Mouse (Mus musculus) brain, embryonic 14.5 days (tissue): ENCODE measurements around the gene Ankrd31. TPM values are rescaled to one million over a fixed set of nuclear protein-coding genes. Genes with fewer than 3 reads are reported as not detected.
A peak's percentile ranks its signal among the peaks of the same experiment; 100 is the strongest.
"Not testable (repeated sequence)": the region's sequence is repeated elsewhere in the genome, so short reads cannot be mapped to it uniquely, and the experiment has no call there.

Source experiments
- DNase-seq: peaks from one replicate; pipeline ENCODE4 v3.0.0-alpha.2; 2011; ENCODE audit warnings: low read depth
- CTCF ChIP-seq: fragments of 200-500 bp; IDR thresholded peaks from 2 replicates; pipeline ENCODE4 v1.5.1; 2012; ENCODE audit warnings: inconsistent platforms, mild to moderate bottlenecking, moderate library complexity, borderline replicate concordance; ENCODE audit not compliant: insufficient read depth, insufficient read length; ENCODE audit errors: extremely low read depth
- POLR2A ChIP-seq: fragments of 200-500 bp; IDR thresholded peaks from 2 replicates; pipeline ENCODE4 v1.6.1; 2012; ENCODE audit warnings: mild to moderate bottlenecking, inconsistent platforms, borderline replicate concordance; ENCODE audit not compliant: poor library complexity, insufficient read depth, insufficient read length, severe bottlenecking; ENCODE audit errors: extremely low read depth
- polyA plus RNA-seq: library from polyadenylated mRNA; depleted of rRNA; stranded (reverse); fragments of >200 nt; gene quantifications from 2 replicates; pipeline ENCODE4 v1.2.3, GENCODE M21; 2012

Gene Ankrd31
- polyA plus RNA-seq, 1 experiment = 0.03 TPM

DNA sequence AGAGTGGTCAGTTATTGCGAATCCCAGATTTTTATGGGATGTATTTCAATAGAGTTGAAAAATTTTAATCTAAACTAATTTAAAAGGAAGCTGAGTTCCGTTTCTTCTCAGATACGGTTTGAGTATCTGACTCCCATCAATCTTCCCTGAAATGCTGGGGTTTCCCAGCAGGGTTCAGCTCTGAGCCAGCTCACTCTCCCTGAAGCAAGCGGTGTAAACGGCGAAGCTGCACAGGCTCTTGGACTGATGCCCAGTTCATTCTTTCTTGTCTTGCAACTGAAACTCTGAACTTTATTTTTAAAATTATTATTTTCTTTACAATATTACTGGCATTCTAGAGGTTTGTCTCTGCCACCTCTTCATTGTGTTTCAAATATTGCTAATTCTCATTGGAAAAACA, 2.0 kb upstream of the Ankrd31 start:
- peak; percentile 65 for DNase-seq
- peak; percentile 6; the same call in 1 of the 2 replicates for TF ChIP-seq CTCF
- TF ChIP-seq POLR2A = no peak

DNA sequence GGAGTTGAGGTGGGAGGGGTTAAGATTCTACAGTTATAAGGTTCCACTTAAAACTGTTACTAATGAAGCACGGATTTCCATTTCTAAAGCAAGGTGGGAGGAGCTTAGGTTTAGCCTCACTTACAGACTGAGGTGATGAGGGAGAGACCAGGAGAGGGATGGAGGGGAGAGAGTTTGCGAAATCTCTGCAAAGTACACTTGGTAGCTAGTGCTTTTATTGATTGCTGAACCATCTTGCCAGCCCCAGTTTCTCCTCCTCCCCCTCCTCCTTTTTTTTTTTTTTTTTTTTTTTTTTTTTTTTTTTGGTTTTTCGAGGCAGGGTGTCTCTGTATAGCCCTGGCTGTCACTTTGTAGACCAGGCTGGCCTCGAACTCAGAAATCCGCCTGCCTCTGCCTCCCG, 1.8 kb downstream of the Ankrd31 start:
- DNase-seq = no peak
- TF ChIP-seq POLR2A (no peak), CTCF (no peak)

DNA sequence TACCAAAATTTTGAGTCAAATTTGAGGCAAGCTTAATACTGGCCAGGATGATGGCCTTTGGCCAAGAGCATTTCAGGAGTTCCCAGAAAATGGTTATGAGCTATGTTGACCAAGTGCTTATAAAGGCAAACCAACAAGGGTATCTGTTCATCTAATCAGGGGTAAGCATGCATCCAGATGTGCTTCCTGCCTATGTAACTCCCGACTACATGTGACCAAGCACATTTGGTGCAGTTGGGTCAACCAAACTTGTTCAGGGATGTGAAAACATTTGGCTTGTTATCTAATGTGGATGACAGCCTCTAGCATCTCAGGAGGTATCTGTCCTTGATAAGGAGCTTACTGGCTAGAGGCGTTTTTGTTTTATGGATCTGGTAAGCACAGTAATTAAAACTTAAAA, 12.8 kb downstream of the Ankrd31 start:
- DNase-seq = no peak

DNA sequence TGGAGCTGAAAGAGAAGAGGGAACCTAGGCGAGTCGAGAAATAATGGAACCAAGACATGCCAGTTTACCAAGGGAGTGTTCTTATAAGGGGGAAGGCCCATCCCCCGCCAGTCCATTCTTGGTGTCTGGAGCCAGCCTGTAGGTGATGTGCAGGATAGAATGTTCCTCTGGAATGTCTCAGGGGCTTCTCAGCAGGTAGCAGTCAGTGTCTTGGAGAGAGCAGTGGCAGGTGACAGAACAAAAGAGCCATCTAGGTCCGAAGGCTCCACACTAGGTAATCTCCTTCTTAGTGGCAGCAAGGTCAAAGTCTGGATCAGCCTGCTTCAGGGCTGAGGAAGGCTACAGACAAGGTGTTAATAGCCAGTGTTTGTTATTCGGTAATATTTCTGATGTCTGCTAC, 38.0 kb downstream of the Ankrd31 start:
- not testable (repeated sequence) for DNase-seq

More for the DNA sequence above, 12.8 kb downstream of the Ankrd31 start:
- TF ChIP-seq POLR2A (no peak), CTCF (no peak)

DNA sequence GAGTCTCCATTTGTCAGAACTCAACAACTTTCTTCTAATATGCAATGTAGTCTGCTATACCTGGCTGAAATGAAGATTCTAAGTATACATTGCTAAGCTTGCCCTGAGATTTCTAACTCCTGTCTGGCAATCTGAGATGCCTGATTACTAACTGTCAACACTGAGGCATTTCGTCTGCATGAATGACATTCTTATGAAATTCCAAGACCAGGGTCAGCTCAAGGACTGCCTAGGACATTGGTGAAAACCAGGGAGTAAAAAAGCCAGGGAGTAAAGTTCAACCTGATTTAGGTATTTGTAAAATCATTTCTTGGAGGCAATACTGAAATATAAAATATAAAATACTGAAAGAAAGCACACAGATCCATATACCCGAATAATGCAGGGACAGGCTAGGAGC, 45.4 kb downstream of the Ankrd31 start:
- DNase-seq = no peak
- TF ChIP-seq POLR2A (no peak), CTCF (no peak)

DNA sequence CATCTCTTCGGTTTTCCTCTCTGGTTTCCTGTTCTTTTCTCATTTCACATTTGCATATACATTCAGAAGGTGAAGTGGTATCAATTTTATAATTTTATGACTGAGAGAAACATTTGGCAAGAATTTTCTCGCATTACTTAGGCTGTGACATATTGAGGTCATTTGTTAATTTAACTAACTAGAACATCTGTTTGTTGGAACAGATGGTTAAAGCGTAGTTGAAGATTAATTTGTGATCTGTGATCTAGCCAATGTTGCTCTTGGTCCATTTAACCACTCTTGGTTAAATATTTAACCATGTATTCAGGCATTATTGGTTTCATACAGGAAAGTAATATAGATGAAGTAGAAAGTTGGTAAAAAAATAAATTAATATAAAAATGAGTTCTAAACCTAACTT, 47.2 kb downstream of the Ankrd31 start:
- DNase-seq = no peak
- no peak for TF ChIP-seq CTCF
- TF ChIP-seq POLR2A = no peak

DNA sequence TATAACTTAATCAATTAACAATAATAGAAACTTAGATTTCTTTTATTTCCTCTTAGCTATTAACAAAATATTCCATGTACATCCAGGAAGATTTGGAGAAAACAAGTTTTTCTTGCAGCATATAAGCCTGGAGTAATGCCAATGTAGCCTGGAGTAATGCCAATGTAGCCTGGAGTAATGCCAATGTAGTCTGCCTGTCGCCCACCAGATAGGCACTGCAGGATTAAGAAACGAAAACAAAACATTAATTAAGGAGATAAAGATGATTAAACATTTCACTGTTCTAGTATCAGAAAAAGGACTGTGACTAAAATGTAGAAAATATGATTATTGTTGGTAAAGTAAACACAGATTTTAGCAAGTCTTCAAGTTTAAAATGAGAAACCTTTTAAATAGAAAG, 49.4 kb downstream of the Ankrd31 start:
- TF ChIP-seq CTCF = no peak
- no peak for TF ChIP-seq POLR2A
- peak; percentile 82 for DNase-seq

DNA sequence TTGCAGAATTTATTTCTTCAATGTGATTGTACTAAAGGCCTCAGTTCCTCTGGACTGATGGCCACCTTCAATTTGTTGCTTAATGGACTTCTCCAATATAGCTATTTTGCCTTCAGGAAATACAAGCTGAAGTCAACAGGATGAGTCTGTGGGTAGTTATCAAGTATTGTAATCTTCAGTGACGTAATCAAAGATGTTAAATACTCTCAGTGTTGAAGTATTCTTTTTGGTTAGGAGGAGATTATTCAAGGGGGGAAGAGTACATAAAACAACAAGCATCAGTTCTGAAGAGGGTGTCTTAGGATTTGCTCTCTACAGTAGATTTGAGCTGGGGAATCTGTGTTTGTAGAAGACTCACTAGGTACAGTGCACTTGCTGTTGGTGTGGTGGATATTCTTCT, 101.7 kb downstream of the Ankrd31 start:
- no peak for TF ChIP-seq POLR2A
- TF ChIP-seq CTCF = no peak
- DNase-seq = no peak

DNA sequence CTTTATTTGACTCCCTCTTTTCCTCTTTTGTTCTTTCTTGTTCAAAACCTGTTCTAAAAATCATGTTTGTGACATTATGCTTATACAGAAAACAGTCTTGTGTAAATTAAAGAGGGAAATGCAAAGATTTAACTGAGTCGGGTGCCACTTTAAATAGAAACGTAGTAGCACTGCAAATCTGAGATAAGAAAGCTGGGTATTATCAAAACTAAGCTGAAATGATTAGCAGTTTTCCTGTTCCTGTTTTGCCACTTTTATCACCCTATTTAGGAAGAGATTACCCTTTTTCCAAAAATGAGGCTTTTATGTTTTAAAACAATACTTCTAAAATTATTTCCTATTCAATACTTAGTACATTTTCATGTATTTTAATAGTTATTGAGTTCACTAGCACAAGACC, 104.1 kb downstream of the Ankrd31 start:
- TF ChIP-seq POLR2A (no peak), CTCF (no peak)
- no peak for DNase-seq

DNA sequence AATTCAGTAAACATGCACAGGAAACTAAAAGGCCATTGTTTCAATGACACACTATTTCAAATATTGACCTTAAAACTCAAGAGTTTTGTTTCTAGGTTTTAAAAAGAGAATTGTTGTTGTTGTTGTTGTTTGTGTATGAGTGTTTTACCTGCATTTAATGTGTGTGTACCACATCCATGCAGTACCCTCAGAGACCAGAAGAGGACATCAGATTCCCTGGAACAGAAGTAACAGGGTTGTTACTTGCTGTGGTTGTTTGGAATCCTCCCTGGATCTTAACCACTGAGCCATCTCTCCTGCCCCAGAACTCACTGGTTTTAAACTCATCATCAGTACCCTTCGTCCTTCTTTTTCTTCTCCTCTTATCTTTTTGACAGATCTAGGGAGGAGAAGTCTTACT, 105.2 kb downstream of the Ankrd31 start:
- DNase-seq = peak; percentile 20
- TF ChIP-seq CTCF = peak; percentile 43; the same call in 1 of the 2 replicates
- no peak for TF ChIP-seq POLR2A

DNA sequence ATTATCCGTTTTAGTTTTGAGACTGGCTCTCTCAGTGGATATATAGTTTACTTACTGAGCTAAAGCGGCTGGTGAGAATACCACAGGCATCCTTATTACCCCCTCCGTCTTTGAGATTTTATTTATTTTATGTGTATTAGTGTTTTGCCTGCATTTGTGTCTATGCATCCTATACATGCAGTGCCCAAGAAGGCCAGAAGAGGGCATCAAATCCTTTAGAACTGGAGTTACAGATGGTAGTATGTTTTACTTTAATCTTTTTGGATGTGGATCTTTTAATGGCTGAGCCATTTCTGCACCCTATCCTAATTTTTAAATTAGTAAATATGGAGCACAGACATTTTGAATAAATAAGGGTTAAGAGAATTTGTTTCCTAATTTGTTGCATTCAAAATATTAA, 107.1 kb downstream of the Ankrd31 start:
- no peak for TF ChIP-seq POLR2A
- peak; percentile 57; the same call in 1 of the 2 replicates for TF ChIP-seq CTCF

DNA sequence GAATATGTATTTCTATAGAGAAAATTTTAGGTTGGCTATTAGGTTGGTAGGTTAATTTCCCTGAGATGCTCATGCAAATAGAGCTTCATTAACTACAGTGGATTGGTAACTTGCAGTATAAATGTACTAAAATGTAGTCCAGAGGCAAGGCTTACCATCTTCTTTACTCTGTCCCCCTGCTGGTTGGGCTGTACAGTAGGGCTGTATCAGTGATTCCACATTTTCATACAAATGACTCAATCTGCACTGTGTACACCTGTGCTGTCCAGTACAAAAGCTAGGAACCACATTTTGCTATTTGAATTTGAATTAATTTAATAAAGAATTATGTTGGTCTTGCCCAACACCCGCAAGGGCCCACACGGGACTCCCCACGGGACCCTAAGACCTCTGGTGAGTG, 111.1 kb downstream of the Ankrd31 start:
- no peak for TF ChIP-seq POLR2A
- no peak for TF ChIP-seq CTCF
- no peak for DNase-seq

More for the DNA sequence above, 107.1 kb downstream of the Ankrd31 start:
- DNase-seq = peak; percentile 84

DNA sequence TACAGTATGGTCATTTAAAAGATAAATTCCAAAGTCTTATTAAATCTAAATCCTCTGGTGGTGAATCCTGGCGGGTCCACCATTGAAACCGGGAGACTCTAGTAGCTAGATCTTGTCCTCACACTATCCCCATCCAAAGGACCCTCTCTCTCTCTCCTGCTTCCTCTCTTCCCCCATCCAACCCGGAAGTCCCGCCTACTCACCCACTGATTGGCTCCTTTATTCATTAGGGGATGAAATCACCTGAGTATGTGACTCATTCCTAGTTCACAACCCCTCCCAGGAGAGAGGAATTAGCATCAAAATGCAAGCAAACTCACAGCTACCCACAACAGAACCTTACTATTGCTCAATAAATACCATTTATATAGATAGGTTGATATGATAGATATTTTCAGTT, 122.7 kb downstream of the Ankrd31 start:
- DNase-seq = no peak
- TF ChIP-seq POLR2A (no peak), CTCF (no peak)
